Mouse (Mus musculus) kidney, embryonic 16.5 days (tissue): ENCODE data around the gene BC048403. TPM values are rescaled to one million over a fixed set of nuclear protein-coding genes. Genes with fewer than 3 reads are reported as not detected.

Source experiments
- ATAC-seq: fragments of 200-750 bp; cut with Nextera tagmentation; 2 replicates; pipeline ENCODE4 v1.8.0; 2017; ENCODE audit warnings: moderate TSS enrichment; ENCODE audit not compliant: low FRiP score, low TSS enrichment
- H3K27ac ChIP-seq: fragments of 300-500 bp; sonication (generic); 2 replicates; pipeline ENCODE4 v1.5.1; 2014; ENCODE audit warnings: low read length
- H3K27me3 ChIP-seq: fragments of 300-500 bp; sonication (generic); 2 replicates; pipeline ENCODE4 v1.6.1; 2014; ENCODE audit warnings: low read length, control low read depth, mixed read lengths; ENCODE audit not compliant: insufficient read depth
- H3K36me3 ChIP-seq: fragments of 300-500 bp; sonication (generic); 2 replicates; pipeline ENCODE4 v1.6.1; 2014; ENCODE audit warnings: low read length, control low read depth, mixed read lengths; ENCODE audit not compliant: insufficient read depth
- H3K4me1 ChIP-seq: fragments of 300-500 bp; sonication (generic); 2 replicates; pipeline ENCODE4 v1.6.1; 2014; ENCODE audit warnings: low read length, control low read depth, mixed read lengths; ENCODE audit not compliant: insufficient read depth
- H3K4me2 ChIP-seq: fragments of 300-500 bp; sonication (generic); replicated peaks from 2 replicates; pipeline ENCODE4 v1.6.1; 2014; ENCODE audit warnings: low read depth, low read length
- H3K4me3 ChIP-seq: fragments of 300-500 bp; sonication (generic); 2 replicates; pipeline ENCODE4 v1.5.1; 2014; ENCODE audit warnings: mild to moderate bottlenecking, low read length
- H3K9ac ChIP-seq: fragments of 300-500 bp; sonication (generic); replicated peaks from 2 replicates; pipeline ENCODE4 v1.6.1; 2014; ENCODE audit warnings: low read length
- H3K9me3 ChIP-seq: fragments of 300-500 bp; sonication (generic); 2 replicates; pipeline ENCODE4 v1.6.1; 2016; ENCODE audit warnings: low read length, control low read depth
- WGBS: fragments of 180-500 bp; shearing (Covaris S2); extraction: QIAGEN DNeasy Blood & Tissue Kit; methylation state at CpG from one replicate; pipeline ENCODE4 v1.1.7; 2014; 5-methylcytosine and 5-hydroxymethylcytosine counted together
- polyA plus RNA-seq: library from polyadenylated mRNA; unstranded; fragments of >200 nt; fragmentation: Nextera tagmentation; extraction: Ambion mirVana; gene quantifications from 2 replicates; pipeline ENCODE4 v1.2.1, GENCODE M21; 2015

BC048403 gene
- polyA plus RNA-seq, 1 experiment from 2014 or later: 2.4 TPM

DNA sequence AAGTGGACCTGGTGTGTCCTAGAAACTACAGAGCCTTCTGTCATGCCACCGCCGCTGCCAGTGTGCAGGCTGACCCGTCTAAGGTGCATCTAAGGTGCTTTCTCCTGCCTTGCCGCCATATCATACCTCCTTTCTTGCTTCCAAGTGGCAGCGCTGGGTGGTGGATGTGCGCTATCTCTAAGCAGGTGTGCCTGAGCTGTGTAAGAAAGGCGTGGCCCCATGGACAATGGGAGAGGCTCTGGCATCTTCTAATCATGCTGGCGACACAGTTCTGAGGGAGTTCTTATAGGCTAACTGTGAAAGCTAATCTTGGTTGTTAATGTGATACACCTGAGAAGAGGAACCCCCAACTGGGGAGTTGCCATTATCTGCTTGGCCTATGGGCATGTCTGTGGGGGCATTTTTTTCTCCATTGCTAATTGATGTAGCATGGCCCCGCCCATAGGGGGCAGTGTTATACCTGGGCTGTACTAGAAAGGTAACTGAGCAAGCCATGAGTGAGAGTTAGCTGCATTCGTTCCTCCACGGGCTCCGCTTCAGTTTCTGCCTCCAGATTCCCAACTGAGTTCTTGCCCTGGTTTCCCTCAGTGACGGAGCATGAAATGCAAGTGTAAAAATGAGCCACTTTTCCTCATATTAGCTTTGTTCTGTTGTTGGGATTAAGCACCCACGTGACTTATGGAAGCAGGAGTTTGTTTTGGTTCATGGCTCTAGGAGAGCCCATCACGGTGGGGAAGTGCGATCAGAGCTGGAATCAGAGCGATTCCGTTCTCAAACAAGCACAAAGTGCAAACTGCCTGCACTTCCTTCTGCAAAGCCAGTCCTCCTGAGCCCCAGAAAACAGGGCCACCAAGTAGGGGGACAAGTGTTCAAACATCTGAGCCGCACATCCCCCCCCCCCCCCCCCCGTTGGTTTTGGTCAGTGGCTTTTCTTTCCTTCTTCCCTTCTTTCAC lies 31.2 kb downstream of the BC048403 start:
- H3K4me2 ChIP-seq: peak overlapping the region; percentile 41
- H3K36me3 ChIP-seq: no peaks in the 10 kb centered on the region
- no peaks in the 10 kb centered on the region for H3K27me3 ChIP-seq
- 0 out of 2 replicates have a peak overlapping the region, but pooled peaks have one; percentile 24 for H3K9ac ChIP-seq
- no peak overlapping the region for H3K27ac ChIP-seq
- no peaks in the 10 kb centered on the region for H3K9me3 ChIP-seq
- ATAC-seq: no peak; the same call in 1 of the 2 replicates
- peak overlapping the region; percentile 25 for H3K4me3 ChIP-seq
- no peaks in the 10 kb centered on the region for H3K4me1 ChIP-seq
- 55% methylated on average over 19 of the region's 20 CpGs for WGBS

GRCm38 (mm10) chr10:121773813-121774212 lies 34.1 kb downstream of the BC048403 start:
- H3K4me3 ChIP-seq: no peak overlapping the region
- H3K4me2 ChIP-seq: no peak overlapping the region
- no peak overlapping the region for H3K27ac ChIP-seq
- 81% methylated on average over 4 of the region's 4 CpGs for WGBS
- no peak overlapping the region for H3K9ac ChIP-seq
- no peaks in the 10 kb centered on the region for H3K27me3 ChIP-seq
- ATAC-seq: no peak
- no peaks in the 10 kb centered on the region for H3K36me3 ChIP-seq
- H3K9me3 ChIP-seq: no peaks in the 10 kb centered on the region
- no peaks in the 10 kb centered on the region for H3K4me1 ChIP-seq

DNA sequence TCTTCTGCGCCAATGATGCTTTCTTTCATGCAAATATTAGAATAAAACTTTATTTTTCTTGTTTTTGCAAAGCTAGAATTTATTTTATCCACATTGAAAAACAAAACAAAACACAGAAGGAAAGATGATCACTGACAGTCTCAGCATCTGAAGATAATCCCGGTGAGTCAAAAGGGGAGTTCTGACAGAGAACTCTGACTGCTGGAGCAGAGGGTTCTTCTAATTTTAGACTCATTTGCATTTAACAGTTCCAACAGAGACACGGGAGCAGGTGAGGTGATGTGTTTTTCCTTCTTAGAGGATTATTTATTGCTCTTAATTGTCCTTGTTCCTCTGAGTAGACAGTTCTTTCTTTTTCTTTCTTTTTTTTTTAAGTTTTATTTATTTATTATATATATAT lies 36.3 kb downstream of the BC048403 start:
- H3K9me3 ChIP-seq: no peaks in the 10 kb centered on the region
- H3K4me1 ChIP-seq: no peaks in the 10 kb centered on the region
- no peak overlapping the region for H3K9ac ChIP-seq
- H3K4me2 ChIP-seq: no peak overlapping the region
- H3K27ac ChIP-seq: no peak overlapping the region
- ATAC-seq: no peak
- H3K4me3 ChIP-seq: no peak overlapping the region
- 52% methylated on average over 3 of the region's 3 CpGs for WGBS
- no peaks in the 10 kb centered on the region for H3K36me3 ChIP-seq
- no peaks in the 10 kb centered on the region for H3K27me3 ChIP-seq

- no peaks in the 10 kb centered on the region for H3K27me3 ChIP-seq
- H3K4me2 ChIP-seq: peak overlapping the region; percentile 28
- ATAC-seq: peak; percentile 51; the same call in 1 of the 2 replicates
- H3K36me3 ChIP-seq: peaks cover 30% of the 10 kb centered on the region
- 46% methylated on average over 14 of the region's 14 CpGs for WGBS
- no peak overlapping the region for H3K27ac ChIP-seq
- no peak overlapping the region for H3K4me3 ChIP-seq
- peaks cover 7% of the 10 kb centered on the region for H3K9me3 ChIP-seq
- no peaks in the 10 kb centered on the region for H3K4me1 ChIP-seq
- H3K9ac ChIP-seq: no peak overlapping the region
Measured at GRCm38 (mm10) chr10:121781159-121781558, 41.4 kb downstream of the BC048403 start.

DNA sequence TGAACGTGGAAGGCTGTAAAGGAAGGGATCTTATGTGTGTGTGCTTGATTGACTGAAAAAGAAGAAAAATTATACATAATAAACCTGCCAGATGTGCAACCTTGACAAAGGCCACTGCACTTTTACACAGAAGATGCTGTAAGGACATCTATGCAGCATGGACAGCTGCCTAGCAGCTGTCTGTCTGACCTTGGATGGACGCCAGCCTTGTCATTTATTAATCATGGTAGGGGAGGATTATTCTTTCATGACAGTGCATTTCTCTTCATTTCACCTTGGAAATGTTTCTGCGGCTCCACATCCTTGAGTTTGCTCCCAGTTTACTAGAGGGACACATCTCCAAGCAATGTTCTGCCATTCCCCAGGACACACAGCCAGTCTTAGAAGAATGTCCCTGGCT lies 48.8 kb downstream of the BC048403 start:
- Histone ChIP-seq H3K9me3 (peaks cover 4% of the 10 kb centered on the region), H3K36me3 (peaks cover 41% of the 10 kb centered on the region), H3K4me2 (no peak overlapping the region), H3K9ac (no peak overlapping the region), H3K27me3 (no peaks in the 10 kb centered on the region), H3K27ac (no peak overlapping the region), H3K4me3 (no peak overlapping the region), H3K4me1 (no peaks in the 10 kb centered on the region)
- no peak for ATAC-seq
- 76% methylated on average over 3 of the region's 3 CpGs for WGBS

GRCm38 (mm10) chr10:121790078-121790477 lies 50.3 kb downstream of the BC048403 start:
- no peak overlapping the region for H3K4me2 ChIP-seq
- peaks cover 36% of the 10 kb centered on the region for H3K36me3 ChIP-seq
- WGBS: 77% methylated on average over 6 of the region's 6 CpGs
- H3K9me3 ChIP-seq: no peaks in the 10 kb centered on the region
- no peaks in the 10 kb centered on the region for H3K4me1 ChIP-seq
- H3K4me3 ChIP-seq: no peak overlapping the region
- no peak overlapping the region for H3K27ac ChIP-seq
- H3K9ac ChIP-seq: no peak overlapping the region
- H3K27me3 ChIP-seq: no peaks in the 10 kb centered on the region
- ATAC-seq: no peak

DNA sequence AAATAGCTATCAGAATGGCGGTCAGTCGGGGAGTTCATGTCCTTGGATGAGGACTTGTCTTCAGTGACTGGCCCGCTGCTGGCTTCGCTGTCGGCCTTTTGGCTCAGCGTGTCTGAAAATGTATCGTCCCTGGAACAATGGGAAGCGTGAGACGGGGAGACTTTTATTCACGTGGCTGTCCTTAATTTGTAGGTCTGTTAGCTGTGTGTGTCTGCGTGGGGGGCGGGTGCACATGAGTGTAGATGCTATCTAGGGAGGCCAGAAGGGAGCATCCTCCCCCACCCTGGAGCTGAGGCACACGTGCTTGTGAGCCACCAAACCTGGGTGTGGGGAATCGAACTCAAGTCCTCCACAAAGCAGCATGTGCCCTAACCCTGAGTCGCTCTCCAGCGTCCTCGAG lies 52.9 kb downstream of the BC048403 start:
- Histone ChIP-seq H3K27ac (no peak overlapping the region), H3K36me3 (peaks cover 29% of the 10 kb centered on the region), H3K9ac (no peak overlapping the region), H3K4me2 (no peak overlapping the region), H3K9me3 (no peaks in the 10 kb centered on the region), H3K4me1 (no peaks in the 10 kb centered on the region), H3K4me3 (no peak overlapping the region), H3K27me3 (no peaks in the 10 kb centered on the region)
- no peak for ATAC-seq
- 92% methylated on average over 17 of the region's 17 CpGs for WGBS

DNA sequence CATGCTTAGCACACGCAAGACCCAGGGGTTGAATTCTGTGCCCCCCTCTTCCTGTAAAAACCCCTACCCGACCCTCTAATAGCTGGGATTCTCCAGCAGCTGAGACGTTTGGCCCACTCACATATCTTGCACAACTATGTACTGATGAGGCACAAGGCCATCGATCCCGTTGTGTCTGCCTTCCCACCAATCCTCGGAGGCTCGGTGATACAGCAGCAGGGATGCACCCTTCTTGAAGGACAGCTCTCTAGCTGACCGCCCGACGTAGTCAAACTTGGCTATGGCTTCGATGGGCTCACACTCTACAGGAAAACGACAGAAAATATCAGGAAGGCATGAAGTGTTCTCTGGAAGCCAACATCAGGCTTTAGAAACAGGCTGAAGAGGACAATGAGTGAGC lies 54.7 kb downstream of the BC048403 start:
- Histone ChIP-seq H3K27ac (no peak overlapping the region), H3K9me3 (no peaks in the 10 kb centered on the region), H3K9ac (no peak overlapping the region), H3K4me3 (no peak overlapping the region), H3K36me3 (peaks cover 18% of the 10 kb centered on the region), H3K4me2 (no peak overlapping the region), H3K27me3 (no peaks in the 10 kb centered on the region), H3K4me1 (no peaks in the 10 kb centered on the region)
- no peak for ATAC-seq
- 92% methylated on average over 12 of the region's 12 CpGs for WGBS

- 72% methylated on average over 8 of the region's 8 CpGs for WGBS
- peaks cover 23% of the 10 kb centered on the region for H3K36me3 ChIP-seq
- no peaks in the 10 kb centered on the region for H3K27me3 ChIP-seq
- H3K27ac ChIP-seq: no peak overlapping the region
- H3K4me3 ChIP-seq: no peak overlapping the region
- H3K4me2 ChIP-seq: no peak overlapping the region
- peak; percentile 49; the same call in 1 of the 2 replicates for ATAC-seq
- no peaks in the 10 kb centered on the region for H3K9me3 ChIP-seq
- H3K9ac ChIP-seq: no peak overlapping the region
- no peaks in the 10 kb centered on the region for H3K4me1 ChIP-seq
Measured at GRCm38 (mm10) chr10:121796027-121796802, 56.5 kb downstream of the BC048403 start.
